Mouse (Mus musculus) lung, postnatal 36 days (tissue): ENCODE data around the gene Depdc1b.

ENCODE experiments used
- DNase-seq: peaks from one replicate; pipeline ENCODE4 v3.0.0; 2022; ENCODE audit warnings: mixed read lengths

Depdc1b gene

DNA sequence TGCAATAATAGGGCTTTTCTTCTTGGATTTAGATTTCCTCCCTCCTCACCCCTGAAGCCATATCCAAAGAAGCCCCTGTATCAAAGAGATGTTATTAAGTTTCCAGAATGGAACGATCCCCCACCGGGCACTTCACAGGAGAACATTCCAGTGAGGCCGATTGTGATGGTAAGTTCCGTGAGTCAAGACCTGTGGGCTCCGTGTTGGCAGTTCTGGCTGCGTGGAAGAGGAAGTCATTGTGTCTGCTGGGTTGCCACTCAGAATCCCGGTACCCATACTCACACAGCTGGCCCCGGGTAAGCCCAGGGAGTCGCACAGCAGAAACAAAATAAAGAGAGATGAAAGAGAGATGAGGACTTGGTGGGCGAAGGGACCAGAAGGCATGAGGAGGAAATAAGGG is 41.2 kb downstream of the Depdc1b start:
- DNase-seq = no peak

DNA sequence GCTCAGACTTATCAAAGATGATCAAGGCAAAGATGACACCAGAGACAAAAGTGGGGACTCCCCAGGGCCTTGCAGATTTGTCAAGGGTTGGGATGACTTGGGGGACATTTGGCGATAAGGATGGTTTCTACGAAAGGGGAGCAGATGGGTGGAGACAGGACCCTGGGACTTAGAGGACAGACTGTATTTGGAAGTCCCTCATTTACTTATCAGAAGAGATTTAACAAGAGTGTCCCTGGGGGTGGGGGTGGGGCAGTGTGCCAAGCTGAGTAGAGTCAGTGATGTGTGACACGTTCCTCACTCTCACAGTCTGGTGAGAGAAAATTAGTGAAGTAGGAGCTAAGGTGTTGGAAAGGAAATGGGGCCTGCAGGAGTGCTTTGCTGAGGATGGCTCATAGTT is 42.1 kb downstream of the Depdc1b start:
- no peak for DNase-seq

GRCm38 (mm10) chr13:108367496-108367895 is 51.4 kb downstream of the Depdc1b start:
- DNase-seq = peak; percentile 40

DNA sequence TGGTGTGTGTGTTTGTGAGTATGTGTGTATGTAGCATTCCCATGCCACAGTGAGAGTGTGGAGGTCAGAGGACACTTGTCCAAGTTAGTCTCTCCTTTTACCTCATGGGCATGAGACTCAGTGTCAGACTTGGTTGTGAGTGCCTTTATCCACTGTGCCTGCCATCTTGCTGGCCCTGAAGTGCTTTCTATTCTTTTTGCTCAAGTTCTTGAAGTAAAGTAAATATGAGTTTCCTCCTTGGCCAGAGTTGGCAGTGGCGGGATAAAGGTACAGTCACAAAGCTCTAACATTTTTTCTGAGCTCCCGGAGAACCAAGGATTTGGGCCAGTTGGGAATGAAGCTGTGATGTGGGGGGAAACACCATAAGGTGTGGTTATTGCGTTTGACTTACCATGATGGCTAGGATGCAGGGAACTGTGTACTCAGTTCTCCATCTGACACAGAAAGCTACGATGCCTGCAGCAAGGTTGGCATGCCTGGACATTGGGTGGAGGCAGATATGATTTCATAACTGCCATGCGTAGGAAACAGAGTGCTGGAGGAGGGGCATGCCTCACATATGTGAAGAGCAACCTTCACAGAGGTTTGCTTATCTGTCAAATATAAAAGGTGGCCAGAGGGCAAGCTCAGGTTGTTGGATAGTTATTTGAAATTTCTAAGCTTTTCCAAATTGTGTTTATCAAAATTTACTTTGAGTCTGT is 54.3 kb downstream of the Depdc1b start:
- DNase-seq = peak; percentile 44

DNA sequence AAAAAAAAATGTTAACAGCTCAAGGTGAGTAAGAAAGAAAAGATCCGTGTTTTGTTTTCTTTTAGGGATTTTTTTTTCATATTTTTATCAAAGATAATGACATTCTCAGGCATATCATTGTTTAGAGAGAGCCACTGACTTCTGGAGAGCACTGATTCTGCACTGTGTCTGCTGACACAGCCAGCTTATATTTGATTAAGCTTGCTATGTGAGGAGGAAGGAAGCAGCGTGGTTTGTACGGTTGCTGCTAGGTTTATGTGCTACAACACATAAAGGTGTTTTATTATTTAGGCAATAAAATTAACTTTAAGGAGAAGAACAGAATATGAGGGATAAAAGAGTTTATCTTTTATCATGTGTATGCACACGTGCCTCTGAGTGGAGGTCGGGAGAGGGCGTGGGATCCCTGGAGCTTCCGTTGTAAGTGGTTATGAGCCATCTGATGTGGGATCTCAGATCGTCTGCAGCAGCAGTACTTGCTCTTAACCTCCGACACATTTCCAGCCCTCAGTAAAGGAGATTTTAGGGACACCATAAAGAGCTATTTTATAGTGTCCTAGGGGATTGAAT is 55.3 kb downstream of the Depdc1b start:
- no peak for DNase-seq

DNA sequence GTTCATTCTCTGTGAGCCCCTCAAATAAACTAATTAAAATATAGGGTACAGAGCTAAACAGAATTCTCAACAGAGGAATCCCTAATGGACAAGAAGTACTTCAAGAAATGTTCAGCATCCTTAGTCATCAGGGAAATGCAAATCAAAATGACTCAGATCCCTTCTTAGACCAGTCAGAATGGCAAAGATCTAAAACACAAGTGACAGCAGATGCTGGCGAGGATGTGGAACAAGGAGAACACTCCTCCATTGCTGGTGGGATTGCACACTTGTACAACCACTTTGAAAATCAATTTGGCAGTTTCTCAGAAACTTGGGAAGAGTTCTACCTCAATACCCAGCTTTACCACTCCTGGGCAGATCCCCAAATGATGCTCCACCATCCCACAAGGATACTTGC is 57.1 kb downstream of the Depdc1b start:
- no peak for DNase-seq

DNA sequence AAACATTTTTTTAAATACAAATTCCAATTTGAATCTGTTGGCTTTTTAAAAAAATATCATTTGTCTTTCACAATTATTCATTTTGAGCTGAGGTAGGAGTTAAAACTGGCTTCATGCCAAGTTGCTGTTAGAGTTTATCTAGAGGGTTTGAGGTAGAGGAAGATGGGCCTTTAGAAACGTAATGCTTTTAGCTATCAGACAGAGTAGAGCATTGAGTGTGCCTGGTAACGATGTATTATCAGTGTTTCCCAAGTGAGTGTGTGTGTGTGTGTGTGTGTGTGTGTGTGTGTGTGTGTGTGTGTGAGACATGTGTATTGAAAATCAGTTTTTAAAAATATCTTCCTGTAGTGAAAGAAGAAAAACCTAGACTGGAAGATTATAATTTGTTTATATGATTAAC is 60.5 kb downstream of the Depdc1b start:
- DNase-seq = no peak

GRCm38 (mm10) chr13:108381161-108381560 is 65.0 kb downstream of the Depdc1b start:
- no peak for DNase-seq

GRCm38 (mm10) chr13:108383051-108383450 is 66.9 kb downstream of the Depdc1b start:
- DNase-seq = no peak

DNA sequence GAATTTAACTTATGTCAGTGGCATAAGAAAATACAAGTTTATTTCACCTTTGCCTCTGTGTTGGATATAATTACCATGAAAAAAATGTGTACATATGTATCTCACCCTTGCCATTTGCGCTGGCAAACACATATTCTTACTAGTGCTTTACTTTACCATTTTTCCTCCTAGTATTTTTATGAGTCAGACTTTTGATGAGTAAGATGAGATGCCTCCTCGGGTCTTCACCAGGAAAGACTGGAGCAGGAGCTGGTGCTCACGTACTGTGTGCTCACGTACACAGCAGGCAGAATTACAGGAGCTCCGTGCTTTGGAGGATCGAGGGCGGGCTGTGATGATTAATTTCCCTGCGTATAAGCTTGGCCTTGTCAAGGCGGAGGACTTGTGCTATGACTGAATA is 69.9 kb downstream of the Depdc1b start:
- DNase-seq = no peak

- peak; percentile 68 for DNase-seq
Measured at GRCm38 (mm10) chr13:108390565-108390964, 74.4 kb downstream of the Depdc1b start.

- no peak for DNase-seq
Measured at GRCm38 (mm10) chr13:108403197-108403596, 87.1 kb downstream of the Depdc1b start.

GRCm38 (mm10) chr13:108404372-108404771 is 88.2 kb downstream of the Depdc1b start:
- no peak for DNase-seq

GRCm38 (mm10) chr13:108415464-108415863 is 99.3 kb downstream of the Depdc1b start:
- DNase-seq = no peak

DNA sequence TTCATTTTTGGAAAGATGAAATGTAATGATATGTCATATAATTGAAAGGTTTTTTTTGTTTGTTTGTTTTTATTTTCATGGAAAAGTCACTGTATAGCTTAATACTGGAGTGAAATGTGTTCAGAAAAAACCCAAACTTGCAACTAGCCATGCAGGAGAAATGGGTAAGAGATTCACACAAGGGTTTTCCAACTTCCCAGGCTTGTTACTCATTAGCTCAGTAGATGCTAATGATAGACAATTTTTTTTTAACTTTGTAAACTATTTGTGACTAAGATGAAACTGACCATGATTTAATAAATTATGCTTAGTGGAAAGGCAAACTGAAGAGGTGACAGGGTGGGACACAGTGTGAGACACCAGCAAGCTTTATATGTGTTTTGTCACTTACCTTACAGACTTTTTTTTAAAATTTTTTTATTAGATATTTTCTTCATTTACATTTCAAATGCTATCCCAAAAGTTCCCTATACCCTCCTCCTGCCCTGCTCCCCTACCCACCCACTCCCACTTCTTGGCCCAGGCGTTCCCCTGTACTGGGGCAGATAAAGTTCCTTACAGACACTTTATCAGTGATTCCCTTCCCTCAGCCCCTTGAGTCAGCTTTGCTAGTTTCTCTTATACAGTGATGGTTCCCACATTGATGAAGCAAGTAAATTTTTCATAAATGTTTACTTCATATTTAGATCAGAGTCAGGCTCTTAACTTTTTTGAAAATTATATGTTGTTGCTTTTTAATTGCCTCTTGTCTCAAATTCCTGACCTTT is 102.8 kb downstream of the Depdc1b start:
- no peak for DNase-seq

GRCm38 (mm10) chr13:108426322-108426721 is 110.2 kb downstream of the Depdc1b start:
- DNase-seq = no peak

DNA sequence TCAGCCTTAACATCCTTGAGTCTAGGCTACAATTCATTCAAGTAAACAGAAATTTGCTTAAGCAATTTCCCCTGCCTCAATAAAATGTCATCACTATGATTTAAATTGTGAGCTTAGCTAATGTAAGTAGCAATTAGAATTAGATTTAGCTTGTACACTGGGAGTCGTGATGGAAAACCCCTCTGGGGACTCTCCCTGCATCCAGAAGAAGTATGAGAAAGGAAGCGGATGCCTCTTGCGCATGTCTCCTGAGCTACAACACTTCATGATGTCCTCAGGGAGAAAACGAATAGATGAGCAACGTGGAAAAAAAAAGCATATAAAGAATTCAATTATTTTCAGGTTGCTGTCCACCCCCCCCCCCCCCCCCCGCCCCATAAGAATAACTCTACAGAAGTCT is 112.7 kb downstream of the Depdc1b start:
- no peak for DNase-seq

DNA sequence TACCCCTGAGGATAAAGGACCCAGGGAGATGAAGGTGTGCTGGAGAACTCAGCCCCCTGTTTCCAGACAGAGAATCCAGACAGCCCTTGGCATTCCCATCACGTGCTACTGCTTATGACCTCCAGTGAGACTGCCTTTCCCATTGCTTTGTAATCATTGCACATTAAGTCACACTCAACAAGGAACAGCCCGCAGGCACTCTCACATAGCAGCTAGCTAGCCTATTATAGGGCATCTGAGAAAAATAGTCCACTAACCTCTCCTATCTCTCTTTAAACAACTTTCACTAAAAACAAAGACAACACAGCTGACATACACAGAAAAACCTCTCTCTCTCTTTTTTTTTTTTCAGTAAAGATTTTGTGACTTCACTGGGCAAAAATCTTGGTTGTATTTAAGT is 113.5 kb downstream of the Depdc1b start:
- no peak for DNase-seq

GRCm38 (mm10) chr13:108431776-108432175 is 115.6 kb downstream of the Depdc1b start:
- no peak for DNase-seq

DNA sequence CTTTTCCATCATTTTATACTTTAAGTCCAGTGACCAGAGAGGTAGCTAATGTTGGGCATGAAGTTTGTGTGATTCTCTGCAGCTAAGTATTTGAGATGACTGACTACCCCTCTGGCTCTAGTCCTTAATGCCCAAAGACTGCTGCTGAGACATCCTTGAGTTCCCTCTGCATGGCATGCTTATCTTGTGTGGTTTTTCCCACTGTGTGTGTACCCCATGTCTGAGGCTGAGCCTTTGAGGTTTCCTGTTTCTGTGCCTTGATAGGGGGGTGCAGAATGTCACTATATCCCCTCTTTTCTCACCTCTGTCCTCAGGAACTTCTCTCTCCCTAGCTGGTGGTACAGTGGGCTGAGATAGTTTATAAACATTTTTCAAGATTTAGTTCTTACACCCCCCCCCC is 119.6 kb downstream of the Depdc1b start:
- no peak for DNase-seq

- DNase-seq = no peak
Measured at GRCm38 (mm10) chr13:108437424-108437823, 121.3 kb downstream of the Depdc1b start.

DNA sequence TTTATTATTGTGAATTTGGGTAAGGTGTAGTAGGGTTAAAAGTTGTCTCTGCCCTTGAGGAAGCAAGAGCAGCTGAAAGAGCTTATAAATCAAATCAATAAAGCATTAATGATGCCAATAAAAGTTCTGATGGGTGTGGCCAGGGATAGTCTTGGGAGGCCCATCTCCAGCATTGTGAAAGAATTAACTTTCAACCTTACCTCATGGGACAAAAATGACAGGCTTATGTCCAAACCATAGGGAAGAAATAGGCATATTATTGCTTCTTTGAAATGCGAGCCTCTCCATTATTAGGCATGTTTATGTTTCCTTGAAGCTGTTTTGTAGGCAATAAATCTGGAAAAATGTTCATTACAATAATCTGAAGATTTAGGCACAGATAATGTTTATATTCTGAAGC is 122.9 kb downstream of the Depdc1b start:
- no peak for DNase-seq

DNA sequence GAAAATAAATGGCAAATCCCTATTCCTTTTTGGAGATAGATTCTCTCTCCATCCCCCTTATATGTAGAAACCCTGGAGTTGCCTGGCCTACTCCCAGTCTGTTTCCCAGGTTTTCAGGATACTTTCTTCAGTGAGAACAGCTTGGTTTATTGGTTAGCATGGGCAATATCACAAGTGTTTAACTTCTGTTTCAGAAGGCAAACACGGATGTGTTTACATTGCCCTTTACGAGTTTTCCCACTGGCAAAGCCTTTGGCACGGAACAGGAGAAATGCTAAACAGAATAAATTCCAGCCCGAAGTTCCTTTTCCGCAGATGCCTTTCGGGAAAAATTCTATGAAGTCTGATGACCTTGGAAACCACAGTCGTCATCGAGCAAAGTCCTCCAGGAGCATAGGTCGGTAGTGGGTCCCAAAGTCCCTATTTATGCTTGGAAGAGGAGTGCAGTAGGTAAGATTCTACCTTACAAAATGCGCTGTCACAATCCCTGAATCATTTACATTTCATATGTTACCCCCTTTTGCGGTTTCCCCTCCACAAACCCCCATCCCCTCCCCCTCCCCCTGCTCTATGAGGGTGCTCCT is 132.3 kb downstream of the Depdc1b start:
- DNase-seq = peak; percentile 22
